Mouse (Mus musculus) lung, adult 2 months (tissue): Measurements from ENCODE around the gene Cttnbp2.

ENCODE experiments used
- CTCF ChIP-seq: fragments of 200-500 bp; IDR thresholded peaks from 2 replicates; pipeline ENCODE4 v1.5.1; 2011; ENCODE audit warnings: mild to moderate bottlenecking, low read length, control low read depth; ENCODE audit not compliant: insufficient read depth
- POLR2A ChIP-seq: fragments of 200-500 bp; IDR thresholded peaks from 2 replicates; pipeline ENCODE4 v1.6.1; 2011; ENCODE audit warnings: low read depth, mild to moderate bottlenecking, control low read depth, low read length, borderline replicate concordance; ENCODE audit errors: extremely low read depth

DNA sequence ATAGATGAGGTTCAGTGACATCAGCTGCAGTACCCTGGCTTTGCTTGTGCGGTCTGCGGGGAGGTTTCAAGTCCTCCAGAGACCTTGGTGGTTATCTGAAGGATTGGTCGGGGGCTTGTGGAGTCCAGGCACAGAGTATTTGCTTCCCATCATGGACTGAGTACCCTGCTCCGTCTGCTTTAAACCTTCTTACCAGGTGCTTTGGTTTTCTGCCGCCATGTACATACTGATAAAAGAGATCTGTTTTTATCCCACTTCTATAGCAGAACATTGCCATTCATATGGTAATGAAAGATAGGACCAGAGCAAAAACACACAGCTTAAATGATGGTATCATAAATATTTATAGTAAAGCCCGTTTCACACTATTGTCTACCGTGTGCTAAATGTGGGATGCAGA lies 67.7 kb downstream of the Cttnbp2 start:
- TF ChIP-seq CTCF = no peak
- TF ChIP-seq POLR2A = no peak
